Mouse (Mus musculus): Measurements from ENCODE around the gene Tmem209.

DNA sequence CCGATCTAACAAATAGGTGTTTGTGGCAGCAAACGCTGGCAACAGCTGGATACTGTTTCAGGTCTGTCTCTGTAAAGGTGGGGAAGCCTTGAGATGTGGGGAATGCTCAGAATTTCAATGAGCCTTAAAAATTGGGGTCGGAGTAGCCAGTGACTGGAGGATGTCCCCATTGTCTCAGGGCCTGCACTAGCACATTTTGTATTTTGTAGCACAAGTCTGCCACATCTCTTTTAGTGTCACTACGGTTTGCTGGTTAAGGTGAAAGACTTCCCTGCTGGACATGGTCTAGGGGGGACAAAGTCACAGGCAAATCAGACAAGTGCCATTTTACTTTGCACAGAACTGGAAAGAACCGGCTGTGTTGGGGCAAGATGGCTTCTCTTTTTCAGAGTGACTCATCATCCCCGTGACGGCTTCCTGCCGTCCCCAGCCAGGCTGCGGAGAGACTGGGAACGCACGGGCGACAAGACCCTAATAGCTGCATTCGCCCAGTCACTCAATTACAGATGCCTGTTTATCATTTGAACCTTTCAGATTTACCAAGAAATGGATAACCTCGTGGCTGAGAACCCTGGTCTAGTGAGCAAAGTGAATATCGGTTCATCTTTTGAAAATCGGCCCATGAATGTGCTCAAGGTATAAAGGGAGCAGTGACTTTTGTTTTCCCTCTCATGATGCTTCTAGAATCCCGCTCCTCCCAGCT lies 37.1 kb upstream of the Tmem209 start:
- no peak for TF ChIP-seq POLR2A (IDR thresholded peaks at IDR 0.05; ENCODE audit: borderline replicate concordance, low read depth, low read length)
- no peak for TF ChIP-seq CTCF (IDR thresholded peaks at IDR 0.05; ENCODE audit: low read depth, low read length)
